Mouse (Mus musculus) intestine, embryonic 14.5 days (tissue): ENCODE data around the gene Cd200r1. TPM values are rescaled to one million over a fixed set of nuclear protein-coding genes. Genes with fewer than 3 reads are reported as not detected.

Source experiments
- ATAC-seq: fragments of 200-750 bp; cut with Nextera tagmentation; replicated peaks from 2 replicates; pipeline ENCODE4 v1.8.0; 2017; ENCODE audit warnings: low read depth, moderate number of reproducible peaks, moderate TSS enrichment, moderate library complexity; ENCODE audit not compliant: low FRiP score, low TSS enrichment
- DNase-seq: peaks from one replicate; pipeline ENCODE4 v3.0.0-alpha.2; 2018; ENCODE audit warnings: low spot score
- H3K27ac ChIP-seq: fragments of 300-500 bp; sonication (generic); 2 replicates; pipeline ENCODE4 v1.5.1; 2014; ENCODE audit warnings: low read depth, mild to moderate bottlenecking, control low read depth
- H3K27me3 ChIP-seq: fragments of 300-500 bp; sonication (generic); replicated peaks from 2 replicates; pipeline ENCODE4 v1.6.1; 2014; ENCODE audit warnings: low read length, control low read depth; ENCODE audit not compliant: control insufficient read depth, insufficient read depth
- H3K36me3 ChIP-seq: fragments of 300-500 bp; sonication (generic); 2 replicates; pipeline ENCODE4 v1.6.1; 2014; ENCODE audit warnings: low read length, control low read depth; ENCODE audit not compliant: control insufficient read depth, insufficient read depth
- H3K4me1 ChIP-seq: fragments of 300-500 bp; sonication (generic); replicated peaks from 2 replicates; pipeline ENCODE4 v1.6.1; 2014; ENCODE audit warnings: low read length, control low read depth, mixed read lengths; ENCODE audit not compliant: control insufficient read depth, insufficient read depth
- H3K4me2 ChIP-seq: fragments of 300-500 bp; sonication (generic); 2 replicates; pipeline ENCODE4 v1.6.1; 2014; ENCODE audit warnings: low read length
- H3K4me3 ChIP-seq: fragments of 300-500 bp; sonication (generic); 2 replicates; pipeline ENCODE4 v1.5.1; 2014; ENCODE audit warnings: low read depth, low read length, control low read depth, mixed read lengths
- H3K9ac ChIP-seq: fragments of 300-500 bp; sonication (generic); 2 replicates; pipeline ENCODE4 v1.6.1; 2014; ENCODE audit warnings: mild to moderate bottlenecking, low read length
- H3K9me3 ChIP-seq: fragments of 300-500 bp; sonication (generic); 2 replicates; pipeline ENCODE4 v1.6.1; 2016; ENCODE audit warnings: low read length, control low read depth; ENCODE audit not compliant: control insufficient read depth
- WGBS: fragments of 180-500 bp; shearing (Covaris S2); extraction: QIAGEN DNeasy Blood & Tissue Kit; methylation state at CpG from one replicate; pipeline ENCODE4 v1.1.7; 2014; 5-methylcytosine and 5-hydroxymethylcytosine counted together
- polyA plus RNA-seq: library from polyadenylated mRNA; unstranded; fragments of >200 nt; fragmentation: Nextera tagmentation; extraction: Ambion mirVana; gene quantifications from 2 replicates; pipeline ENCODE4 v1.2.1, GENCODE M21; 2014

Cd200r1 gene
- 0.88 and 0.99 TPM in 2 replicates for polyA plus RNA-seq

DNA sequence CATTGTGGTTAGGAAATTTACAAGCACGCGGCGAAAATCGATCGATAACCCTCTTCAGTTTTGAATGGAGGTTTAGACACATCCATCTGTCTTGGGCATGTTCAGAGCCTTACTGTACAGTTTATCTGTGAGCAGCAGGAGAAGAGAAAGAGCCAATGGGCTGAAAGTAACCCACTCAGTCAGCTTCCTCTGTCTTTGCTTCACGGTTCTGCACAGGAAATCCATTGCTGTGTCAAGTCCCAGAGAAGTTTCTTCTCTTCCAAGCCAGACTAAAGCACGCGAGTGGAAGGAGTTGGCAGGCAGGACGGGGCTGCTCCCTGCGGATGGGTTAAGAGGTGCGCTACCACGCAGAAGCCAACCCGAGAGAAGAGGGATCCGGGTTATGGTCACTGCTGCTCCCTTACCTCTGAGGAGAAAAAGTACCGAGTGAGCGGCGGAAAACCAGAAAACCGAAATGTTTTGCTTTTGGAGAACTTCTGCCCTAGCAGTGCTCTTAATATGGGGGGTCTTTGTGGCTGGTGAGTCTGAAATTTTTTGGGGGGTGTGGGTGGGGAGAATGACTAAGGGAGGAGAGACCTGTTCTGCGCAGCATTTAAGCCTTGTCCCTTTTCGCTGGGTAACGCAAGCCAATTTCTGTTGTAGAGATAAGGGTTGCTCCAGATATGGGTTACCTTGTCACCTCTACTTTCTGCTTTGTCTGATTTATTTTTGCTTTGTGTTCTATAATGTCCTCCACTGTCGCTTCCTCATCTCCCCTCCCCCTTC lies at the start of gene Cd200r1:
Gene Cd200r1, plus strand, starts transcription at position 182 of the 765 bp plus-strand sequence.
- Histone ChIP-seq H3K27ac (no peak within 1 kb of the TSS), H3K27me3 (no peaks in the 10 kb centered on the region), H3K4me2 (no peak within 1 kb of the TSS), H3K36me3 (no peaks in the 10 kb centered on the region), H3K9me3 (no peaks in the 10 kb centered on the region), H3K9ac (no peak within 1 kb of the TSS), H3K4me1 (no peaks in the 10 kb centered on the region), H3K4me3 (no peak within 1 kb of the TSS)
- 78% methylated on average over 22 of the region's 22 CpGs for WGBS
- DNase-seq (no peak), ATAC-seq (no peak)

DNA sequence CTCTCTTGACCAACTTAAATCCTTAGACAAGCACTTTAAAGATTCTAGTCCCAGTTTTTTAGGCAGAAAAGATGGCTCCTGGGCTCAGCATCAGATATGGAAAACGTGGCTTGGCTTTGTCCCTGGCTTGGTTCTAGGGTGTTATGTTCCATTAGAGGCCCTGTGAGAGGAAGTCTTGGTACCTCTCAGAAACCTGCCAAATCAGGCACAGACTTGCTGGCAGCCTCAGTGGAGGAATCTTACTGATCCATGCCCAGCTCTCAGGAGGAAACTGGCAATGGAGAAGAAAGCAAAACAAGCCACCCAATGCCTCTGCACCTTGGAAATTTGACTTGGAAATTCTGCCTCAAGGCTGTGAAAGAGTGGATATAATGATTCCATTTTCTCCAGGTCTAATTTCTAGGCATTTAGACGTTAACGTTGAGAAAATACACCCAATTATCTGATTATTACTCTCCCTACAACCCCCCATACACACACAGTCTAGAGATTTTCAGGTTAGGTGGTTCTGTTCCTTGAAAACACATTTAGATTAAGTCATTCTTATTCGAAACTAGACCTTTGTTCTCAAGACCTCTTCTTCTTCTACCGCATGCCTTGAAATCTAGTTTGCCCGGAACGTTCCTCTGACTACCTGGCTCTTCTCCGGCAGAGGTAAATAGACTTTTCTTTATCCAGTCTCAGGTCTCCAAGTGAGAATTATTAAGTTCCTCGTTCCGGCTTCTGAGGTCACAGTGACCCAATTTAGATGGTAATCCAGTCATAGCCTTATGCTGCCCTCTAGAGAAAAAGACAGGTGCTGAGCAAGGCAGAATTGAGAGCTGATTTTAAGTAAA lies 49.0 kb upstream of the Cd200r1 start:
- H3K9ac ChIP-seq = no peak overlapping the region
- 40% methylated on average over 10 of the region's 10 CpGs for WGBS
- H3K36me3 ChIP-seq = peaks cover 16% of the 10 kb centered on the region
- H3K4me2 ChIP-seq = no peak overlapping the region
- ATAC-seq (0 out of 2 replicates have a peak, but pooled peaks have one; percentile 60), DNase-seq (no peak)
- H3K4me1 ChIP-seq = no peaks in the 10 kb centered on the region
- no peak overlapping the region for H3K27ac ChIP-seq
- no peaks in the 10 kb centered on the region for H3K9me3 ChIP-seq
- H3K27me3 ChIP-seq = no peaks in the 10 kb centered on the region
- H3K4me3 ChIP-seq = no peak overlapping the region

DNA sequence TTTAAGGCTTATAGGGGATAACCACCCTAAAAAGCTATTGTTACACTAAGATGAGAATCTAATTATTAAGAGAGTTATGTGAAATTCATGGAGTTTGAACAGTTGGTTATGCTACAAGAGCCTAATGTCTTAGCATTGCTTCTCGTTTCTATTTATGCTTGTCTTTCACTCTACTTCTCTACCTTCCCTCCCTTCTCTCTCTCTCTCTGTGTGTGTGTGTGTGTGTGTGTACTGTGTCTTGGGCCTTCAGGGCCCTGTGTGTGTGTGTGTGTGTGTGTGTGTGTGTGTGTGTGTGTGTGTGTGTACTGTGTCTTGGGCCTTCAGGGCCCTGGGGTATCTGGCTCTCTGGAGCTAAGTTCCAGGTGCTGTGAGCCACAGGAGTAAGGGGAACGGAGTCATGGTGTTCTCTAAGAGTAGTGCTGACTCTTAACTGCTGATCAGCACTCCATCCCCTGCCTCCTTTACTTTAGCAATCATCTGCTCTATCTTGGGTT lies 48.3 kb upstream of the Cd200r1 start:
- H3K36me3 ChIP-seq = peaks cover 16% of the 10 kb centered on the region
- no peak overlapping the region for H3K27ac ChIP-seq
- no peaks in the 10 kb centered on the region for H3K27me3 ChIP-seq
- ATAC-seq = peak; percentile 60; the same call in 1 of the 2 replicates
- no peak overlapping the region for H3K4me3 ChIP-seq
- no peaks in the 10 kb centered on the region for H3K9me3 ChIP-seq
- 78% methylated on average over 2 of the region's 2 CpGs for WGBS
- DNase-seq = no peak
- no peak overlapping the region for H3K9ac ChIP-seq
- H3K4me2 ChIP-seq = no peak overlapping the region
- 0 out of 2 replicates have a peak, but pooled peaks cover 2% of the 10 kb centered on the region for H3K4me1 ChIP-seq

DNA sequence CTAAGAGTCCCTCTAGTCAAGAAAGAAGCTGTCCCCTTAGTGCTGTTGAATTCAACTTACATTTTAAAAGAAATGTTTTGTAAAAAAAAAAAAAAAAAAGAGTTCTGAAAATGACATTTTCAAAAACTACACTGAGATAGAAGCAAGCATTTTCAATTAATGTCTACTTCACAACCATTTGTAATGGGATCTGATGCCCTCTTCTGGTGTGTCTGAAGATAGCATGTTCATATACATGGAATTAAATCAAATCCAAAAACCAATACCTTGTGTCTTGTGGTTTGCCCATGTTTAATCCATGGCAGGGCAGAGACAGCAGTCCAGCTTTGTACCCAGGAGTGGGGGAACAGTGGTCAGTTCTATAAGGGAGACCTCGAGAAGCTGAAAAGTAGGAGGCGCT lies 47.7 kb upstream of the Cd200r1 start:
- no peak overlapping the region for H3K9ac ChIP-seq
- no peaks in the 10 kb centered on the region for H3K27me3 ChIP-seq
- no peak overlapping the region for H3K4me3 ChIP-seq
- H3K9me3 ChIP-seq = no peaks in the 10 kb centered on the region
- H3K36me3 ChIP-seq = peaks cover 16% of the 10 kb centered on the region
- ATAC-seq = no peak
- no peak overlapping the region for H3K27ac ChIP-seq
- 83% methylated on average over 2 of the region's 2 CpGs for WGBS
- no peak overlapping the region for H3K4me2 ChIP-seq
- no peak for DNase-seq
- peaks cover 9% of the 10 kb centered on the region for H3K4me1 ChIP-seq

- Histone ChIP-seq H3K4me1 (peaks cover 19% of the 10 kb centered on the region), H3K4me3 (no peak overlapping the region), H3K4me2 (no peak overlapping the region), H3K27ac (no peak overlapping the region), H3K36me3 (peaks cover 16% of the 10 kb centered on the region), H3K27me3 (no peaks in the 10 kb centered on the region), H3K9ac (no peak overlapping the region), H3K9me3 (no peaks in the 10 kb centered on the region)
- ATAC-seq (no peak), DNase-seq (no peak)
- WGBS = 77% methylated on average over 7 of the region's 7 CpGs
Observed at GRCm38 (mm10) chr16:44719349-44719748, 46.2 kb upstream of the Cd200r1 start.

- Histone ChIP-seq H3K36me3 (peaks cover 16% of the 10 kb centered on the region), H3K27me3 (no peaks in the 10 kb centered on the region), H3K4me2 (no peak overlapping the region), H3K4me3 (no peak overlapping the region), H3K4me1 (peaks cover 22% of the 10 kb centered on the region), H3K9me3 (no peaks in the 10 kb centered on the region), H3K27ac (no peak overlapping the region), H3K9ac (no peak overlapping the region)
- ATAC-seq (no peak), DNase-seq (no peak)
- WGBS = 84% methylated on average over 3 of the region's 3 CpGs
Observed at GRCm38 (mm10) chr16:44720518-44720917, 45.0 kb upstream of the Cd200r1 start.

GRCm38 (mm10) chr16:44722666-44723065 lies 42.9 kb upstream of the Cd200r1 start:
- no peak for ATAC-seq
- Histone ChIP-seq H3K4me3 (no peak overlapping the region), H3K4me2 (no peak overlapping the region), H3K9ac (no peak overlapping the region), H3K36me3 (peaks cover 23% of the 10 kb centered on the region), H3K4me1 (peaks cover 25% of the 10 kb centered on the region), H3K27ac (0 out of 2 replicates have a peak overlapping the region, but pooled peaks have one; percentile 22), H3K9me3 (no peaks in the 10 kb centered on the region), H3K27me3 (no peaks in the 10 kb centered on the region)
- WGBS = 65% methylated on average over 2 of the region's 2 CpGs
- DNase-seq = no peak

GRCm38 (mm10) chr16:44724083-44724787 lies 41.3 kb upstream of the Cd200r1 start, which contains the start of gene Nepro:
Nepro (plus strand) TSS chr16:44724301.
- peaks cover 32% of the 10 kb centered on the region for H3K36me3 ChIP-seq
- under 1% methylated on average over 64 of the region's 64 CpGs for WGBS
- H3K27me3 ChIP-seq = no peaks in the 10 kb centered on the region
- H3K9me3 ChIP-seq = no peaks in the 10 kb centered on the region
- peak within 1 kb of the TSS; percentile 89 for H3K9ac ChIP-seq
- H3K27ac ChIP-seq = peak within 1 kb of the TSS; percentile 90
- H3K4me2 ChIP-seq = peak within 1 kb of the TSS; percentile 84
- peak; percentile 98 for DNase-seq
- peaks cover 25% of the 10 kb centered on the region for H3K4me1 ChIP-seq
- peak within 1 kb of the TSS; percentile 91 for H3K4me3 ChIP-seq
- peak; percentile 98 for ATAC-seq
